Mouse (Mus musculus) neutrophil, adult 65 days (primary cell): ENCODE measurements around the gene Disp1. TPM values are rescaled to one million over a fixed set of nuclear protein-coding genes. Genes with fewer than 3 reads are reported as not detected.

ENCODE experiments used
- total RNA-seq: library from RNA; stranded (reverse); gene quantifications from 2 replicates; pipeline ENCODE4 v1.2.4, GENCODE M21; 2023

The Disp1 gene
- 3.4 and 5.9 TPM in 2 replicates for total RNA-seq

DNA sequence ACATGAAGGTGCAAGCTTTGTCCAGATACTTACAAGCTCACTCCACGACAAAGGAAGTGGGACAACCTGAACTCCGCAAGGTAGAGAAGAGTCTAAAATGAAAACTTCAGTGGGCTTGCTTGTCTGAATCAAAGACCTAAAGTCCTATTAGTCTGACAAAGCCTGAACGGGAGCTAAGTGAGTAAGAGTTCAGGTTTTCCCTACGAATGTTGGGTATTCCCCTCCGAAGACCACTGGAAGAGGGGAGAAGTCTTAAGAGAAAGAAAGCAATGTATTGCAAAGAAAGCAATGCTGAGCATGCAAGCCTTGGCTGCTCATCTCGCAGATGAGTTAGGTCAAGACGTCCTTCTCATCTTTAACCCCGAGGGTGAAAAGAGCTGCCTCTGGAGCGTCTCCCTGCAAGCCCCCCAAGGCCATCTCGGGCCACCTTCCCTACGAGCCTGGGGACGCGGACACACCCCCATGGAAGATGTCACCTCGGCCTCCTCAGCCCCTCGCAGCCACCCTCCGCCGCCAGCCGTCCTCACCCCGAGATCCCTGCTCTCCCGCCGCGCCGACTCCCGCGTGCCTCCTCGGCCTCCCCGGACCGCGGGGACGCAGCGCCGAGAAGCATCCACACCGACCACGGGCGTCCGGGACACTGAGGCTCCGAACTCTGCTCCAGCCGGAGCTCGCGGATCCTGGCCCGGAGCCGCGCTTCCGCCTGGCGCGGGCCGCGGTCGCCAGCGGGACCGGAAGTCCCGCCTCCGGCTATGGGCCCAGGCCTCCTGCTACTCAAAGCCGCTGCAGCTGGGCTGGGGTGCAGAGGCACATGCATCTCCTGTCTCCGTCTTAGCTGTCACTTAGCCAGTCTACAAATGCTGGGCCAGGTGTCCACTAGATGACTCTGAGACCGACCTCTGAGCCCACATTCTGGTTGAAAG, at the start of gene Disp1:
Gene Disp1, minus strand, starts transcription at position 727 of the 923 bp plus-strand sequence.

Other genes with a start within 250 kb of the Disp1 start
- gene Aida, start 75.1 kb upstream of the Disp1 start, total RNA-seq = 19.5 and 20.7 TPM in 2 replicates
- gene Brox, start 75.7 kb upstream of the Disp1 start, total RNA-seq = 37.0 and 49.2 TPM in 2 replicates
- gene Mia3, start 148.0 kb upstream of the Disp1 start, total RNA-seq = 120 and 140 TPM in 2 replicates
- 5.3 and 8.8 TPM in 2 replicates for gene Taf1a, start 167.5 kb upstream of the Disp1 start, total RNA-seq
- gene Hhipl2, start 196.7 kb upstream of the Disp1 start, total RNA-seq = not detected in 2 replicates